Mouse (Mus musculus) stomach, postnatal 0 days (tissue): ENCODE measurements around the gene Rgma. TPM values are rescaled to one million over a fixed set of nuclear protein-coding genes. Genes with fewer than 3 reads are reported as not detected.
A peak's percentile ranks its signal among the peaks of the same experiment; 100 is the strongest.

Source experiments
- ATAC-seq: fragments of 200-750 bp; cut with Nextera tagmentation; 2 replicates; pipeline ENCODE4 v1.8.0; 2017; ENCODE audit not compliant: low FRiP score, low TSS enrichment
- DNase-seq: peaks from one replicate; pipeline ENCODE4 v3.0.0-alpha.2; 2016; ENCODE audit warnings: low spot score
- H3K27ac ChIP-seq: fragments of 300-500 bp; sonication (generic); replicated peaks from 2 replicates; pipeline ENCODE4 v1.5.1; 2014; ENCODE audit warnings: mild to moderate bottlenecking, control low read depth
- H3K27me3 ChIP-seq: fragments of 300-500 bp; sonication (generic); 2 replicates; pipeline ENCODE4 v1.6.1; 2014; ENCODE audit warnings: low read length; ENCODE audit not compliant: control insufficient read depth, insufficient read depth
- H3K36me3 ChIP-seq: fragments of 300-500 bp; sonication (generic); 2 replicates; pipeline ENCODE4 v1.6.1; 2014; ENCODE audit warnings: low read length, mixed read lengths; ENCODE audit not compliant: control insufficient read depth, insufficient read depth
- H3K4me1 ChIP-seq: fragments of 300-500 bp; sonication (generic); replicated peaks from 2 replicates; pipeline ENCODE4 v1.6.1; 2014; ENCODE audit warnings: antibody characterized with exemption; ENCODE audit not compliant: control insufficient read depth, insufficient read depth
- H3K4me2 ChIP-seq: fragments of 300-500 bp; sonication (generic); replicated peaks from 2 replicates; pipeline ENCODE4 v1.6.1; 2014; ENCODE audit warnings: low read depth, mild to moderate bottlenecking, control low read depth, moderate library complexity
- H3K4me3 ChIP-seq: fragments of 300-500 bp; sonication (generic); 2 replicates; pipeline ENCODE4 v1.5.1; 2014; ENCODE audit warnings: low read depth, low read length, control low read depth
- H3K9ac ChIP-seq: fragments of 300-500 bp; sonication (generic); 2 replicates; pipeline ENCODE4 v1.6.1; 2014; ENCODE audit warnings: mild to moderate bottlenecking, low read length, control low read depth, mixed read lengths
- H3K9me3 ChIP-seq: fragments of 300-500 bp; sonication (generic); 2 replicates; pipeline ENCODE4 v1.6.1; 2016; ENCODE audit warnings: low read length; ENCODE audit not compliant: control insufficient read depth
- CTCF ChIP-seq: IDR thresholded peaks from 2 replicates; pipeline ENCODE4 v1.5.1; 2016; ENCODE audit warnings: antibody characterized with exemption, low read depth, mild to moderate bottlenecking, moderate library complexity
- EP300 ChIP-seq: optimal IDR thresholded peaks from 2 replicates; pipeline ENCODE3; 2016; ENCODE audit warnings: antibody characterized with exemption
- WGBS: fragments of 180-500 bp; shearing (Covaris S2); extraction: QIAGEN DNeasy Blood & Tissue Kit; methylation state at CpG from one replicate; pipeline ENCODE4 v1.1.7; 2014; 5-methylcytosine and 5-hydroxymethylcytosine counted together
- polyA plus RNA-seq: library from polyadenylated mRNA; unstranded; fragments of >200 nt; fragmentation: Nextera tagmentation; extraction: Ambion mirVana; gene quantifications from 2 replicates; pipeline ENCODE4 v1.2.1, GENCODE M21; 2015

Rgma gene
- polyA plus RNA-seq, 1 experiment from 2014 or later = 4.5 TPM

DNA sequence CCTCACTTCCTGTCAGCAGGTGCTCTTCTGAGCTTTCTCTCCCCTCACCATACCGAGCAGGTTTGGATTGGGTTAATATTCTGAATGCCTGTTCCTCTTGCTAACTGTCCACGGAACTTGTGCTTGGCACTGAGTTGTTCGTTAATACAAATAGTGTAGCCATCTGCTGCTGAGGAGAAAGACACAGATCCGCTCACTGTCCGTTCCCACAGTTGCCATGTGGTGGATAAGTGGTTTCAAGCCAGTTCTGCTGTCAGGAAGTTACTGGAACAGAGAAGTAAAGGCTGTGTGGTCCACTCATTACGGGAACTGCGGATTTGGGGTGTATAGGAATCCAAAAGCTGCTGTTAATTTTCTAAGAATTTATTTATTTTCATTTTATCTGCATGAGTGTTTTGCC is 7.5 kb downstream of the Rgma start:
- 50% methylated on average over 7 of the region's 7 CpGs for WGBS
- DNase-seq = no peak
- no peak overlapping the region for H3K4me2 ChIP-seq
- ATAC-seq = no peak
- no peaks in the 10 kb centered on the region for H3K36me3 ChIP-seq
- H3K4me1 ChIP-seq = no peaks in the 10 kb centered on the region
- H3K4me3 ChIP-seq = no peak overlapping the region
- H3K27me3 ChIP-seq = no peaks in the 10 kb centered on the region
- no peak overlapping the region for H3K9ac ChIP-seq
- no peak for TF ChIP-seq EP300
- no peak for TF ChIP-seq CTCF
- H3K27ac ChIP-seq = no peak overlapping the region
- H3K9me3 ChIP-seq = no peaks in the 10 kb centered on the region

DNA sequence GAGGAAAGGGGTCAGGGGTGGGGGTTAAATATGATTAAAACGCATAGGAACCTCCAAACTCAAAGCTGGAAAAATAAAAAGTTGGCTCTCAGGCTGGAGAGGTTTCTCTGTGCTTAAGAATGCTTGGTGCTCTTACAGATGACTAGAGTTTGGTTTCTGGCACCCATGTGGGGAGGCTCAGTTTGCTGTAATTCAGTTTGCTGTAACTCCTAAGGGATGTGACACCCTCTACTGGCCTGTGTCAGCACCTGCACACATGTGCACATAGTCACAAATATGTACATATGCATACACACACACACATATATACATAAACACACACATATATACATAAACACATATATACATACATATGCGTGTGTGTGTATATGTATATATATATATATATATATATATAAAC is 13.6 kb downstream of the Rgma start:
- H3K4me1 ChIP-seq = peaks cover 4% of the 10 kb centered on the region; the same call in 1 of the 2 replicates
- no peaks in the 10 kb centered on the region for H3K9me3 ChIP-seq
- DNase-seq = no peak
- peaks cover 4% of the 10 kb centered on the region for H3K36me3 ChIP-seq
- H3K27me3 ChIP-seq = no peaks in the 10 kb centered on the region
- H3K27ac ChIP-seq = no peak overlapping the region
- WGBS = 74% methylated on average over 2 of the region's 2 CpGs
- no peak for TF ChIP-seq EP300
- peak; percentile 43 for TF ChIP-seq CTCF
- ATAC-seq = no peak
- no peak overlapping the region for H3K9ac ChIP-seq
- no peak overlapping the region for H3K4me2 ChIP-seq
- no peak overlapping the region for H3K4me3 ChIP-seq

DNA sequence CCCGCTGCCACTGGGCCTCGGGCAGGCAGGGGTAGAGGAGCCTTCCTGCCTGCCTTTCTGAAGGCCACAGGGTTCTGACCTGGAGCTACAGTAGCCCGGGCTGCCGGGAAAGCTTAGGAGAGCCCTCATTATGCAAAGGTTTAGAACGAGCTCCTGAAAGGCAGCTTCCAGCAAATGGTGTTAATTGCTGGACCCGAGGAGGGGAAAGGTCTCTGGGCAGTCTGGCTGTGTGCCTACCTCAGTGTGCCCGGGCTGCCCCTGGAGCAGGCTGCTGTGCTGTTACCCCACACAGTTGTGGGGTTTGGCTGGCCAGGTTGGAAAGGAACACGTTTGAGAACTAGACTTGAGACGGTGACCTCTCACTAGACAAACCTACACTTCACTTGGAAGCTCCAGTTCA is 14.1 kb downstream of the Rgma start:
- 28% methylated on average over 9 of the region's 9 CpGs for WGBS
- H3K27me3 ChIP-seq = no peaks in the 10 kb centered on the region
- H3K27ac ChIP-seq = peak overlapping the region; percentile 93; the same call in 1 of the 2 replicates
- H3K4me2 ChIP-seq = peak overlapping the region; percentile 91; the same call in 1 of the 2 replicates
- no peak for ATAC-seq
- no peak overlapping the region for H3K9ac ChIP-seq
- H3K4me1 ChIP-seq = peaks cover 6% of the 10 kb centered on the region; the same call in 1 of the 2 replicates
- H3K4me3 ChIP-seq = no peak overlapping the region
- peaks cover 4% of the 10 kb centered on the region for H3K36me3 ChIP-seq
- DNase-seq = no peak
- H3K9me3 ChIP-seq = no peaks in the 10 kb centered on the region
- TF ChIP-seq CTCF (no peak), EP300 (no peak)

DNA sequence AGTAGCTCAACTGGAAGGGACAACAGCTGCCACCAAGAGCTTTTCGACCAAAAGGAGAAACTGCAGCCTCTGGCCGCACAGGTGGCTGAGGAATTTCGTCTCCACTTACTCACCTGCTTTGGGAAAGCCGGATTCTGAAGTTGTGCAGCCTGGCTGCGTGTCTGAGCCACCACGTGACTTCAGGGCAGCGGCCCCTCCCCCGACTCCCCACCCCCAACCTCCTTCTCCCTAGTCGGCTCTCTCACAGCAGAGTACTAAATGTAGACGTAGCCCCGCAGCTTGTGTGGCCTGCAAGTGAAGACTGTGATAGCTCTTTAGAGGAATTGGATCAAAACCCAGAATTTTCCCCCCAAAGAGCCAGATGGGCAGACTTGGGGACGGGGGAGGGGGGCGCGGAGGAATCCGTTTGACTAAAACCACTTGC is 14.6 kb downstream of the Rgma start:
- peaks cover 6% of the 10 kb centered on the region; the same call in 1 of the 2 replicates for H3K4me1 ChIP-seq
- peaks cover 4% of the 10 kb centered on the region for H3K36me3 ChIP-seq
- no peak overlapping the region for H3K9ac ChIP-seq
- ATAC-seq (no peak), DNase-seq (peak; percentile 63)
- no peaks in the 10 kb centered on the region for H3K27me3 ChIP-seq
- WGBS = 7% methylated on average over 15 of the region's 15 CpGs
- TF ChIP-seq EP300 (no peak), CTCF (no peak)
- peak overlapping the region; percentile 93; the same call in 1 of the 2 replicates for H3K27ac ChIP-seq
- peak overlapping the region; percentile 91; the same call in 1 of the 2 replicates for H3K4me2 ChIP-seq
- H3K4me3 ChIP-seq = peak overlapping the region; percentile 76; the same call in 1 of the 2 replicates
- no peaks in the 10 kb centered on the region for H3K9me3 ChIP-seq

DNA sequence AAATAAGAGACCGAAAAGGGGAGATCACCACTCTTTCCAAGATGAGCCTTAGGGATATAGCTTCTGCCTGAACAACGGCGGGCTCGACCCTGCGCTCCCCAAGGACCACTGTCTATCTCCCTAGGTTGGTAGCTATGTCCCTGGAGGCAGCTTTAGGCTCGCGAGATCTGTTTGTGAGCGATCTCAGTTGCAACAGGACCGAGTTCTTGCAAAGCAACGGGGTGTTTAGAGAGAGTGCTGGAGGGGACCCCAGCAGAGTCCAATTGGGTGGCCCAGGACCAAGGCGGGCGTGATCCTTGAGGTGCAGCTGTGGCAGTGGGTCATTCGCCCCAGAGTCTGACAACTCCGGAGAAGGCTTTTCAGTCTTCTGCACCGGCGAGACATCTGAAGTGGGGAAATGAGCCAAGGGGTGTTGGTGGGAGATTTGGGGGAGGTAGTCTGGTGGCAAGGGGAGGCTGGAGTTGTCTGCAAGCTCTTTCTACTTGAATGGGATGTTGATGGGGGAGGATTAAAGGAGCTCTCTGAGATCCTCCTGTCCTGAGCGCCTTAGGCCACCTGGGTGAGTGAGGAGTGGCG is 15.2 kb downstream of the Rgma start:
- TF ChIP-seq EP300 = no peak
- no peak for TF ChIP-seq CTCF
- Histone ChIP-seq H3K4me3 (peak overlapping the region; percentile 76), H3K4me2 (peak overlapping the region; percentile 91), H3K27ac (peak overlapping the region; percentile 93), H3K27me3 (no peaks in the 10 kb centered on the region), H3K9me3 (no peaks in the 10 kb centered on the region), H3K4me1 (peaks cover 6% of the 10 kb centered on the region; the same call in 1 of the 2 replicates), H3K36me3 (peaks cover 4% of the 10 kb centered on the region), H3K9ac (peak overlapping the region; percentile 43)
- no peak for DNase-seq
- ATAC-seq = peak; percentile 33
- 12% methylated on average over 18 of the region's 18 CpGs for WGBS

DNA sequence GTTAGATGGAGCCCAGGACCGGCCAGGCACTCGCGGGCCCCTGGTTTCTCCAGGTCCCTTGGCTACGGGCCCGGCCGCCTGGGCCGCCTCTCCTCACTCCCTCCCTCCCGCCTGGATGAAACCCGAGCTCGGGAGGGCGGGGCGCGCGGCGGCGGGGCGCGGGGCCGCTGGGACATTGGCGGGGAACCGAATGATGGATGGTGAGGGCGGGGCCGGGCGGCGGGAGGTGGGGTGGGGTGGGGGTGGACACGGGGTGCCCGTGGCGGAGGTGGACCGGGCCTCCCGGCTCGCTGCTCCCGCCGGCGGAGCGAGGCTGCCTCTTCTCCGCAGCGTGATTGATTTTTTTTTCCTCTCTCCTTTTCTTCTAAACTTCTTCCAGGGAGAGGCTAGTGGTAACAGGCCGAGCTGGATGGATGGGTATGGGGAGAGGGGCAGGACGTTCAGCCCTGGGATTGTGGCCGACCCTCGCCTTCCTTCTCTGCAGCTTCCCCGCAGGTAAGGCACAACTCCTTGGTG is 15.8 kb downstream of the Rgma start:
- under 1% methylated on average over 30 of the region's 42 CpGs for WGBS
- peak overlapping the region; percentile 76 for H3K4me3 ChIP-seq
- DNase-seq = peak; percentile 93

More for the DNA sequence above, 15.8 kb downstream of the Rgma start:
- Histone ChIP-seq H3K36me3 (peaks cover 4% of the 10 kb centered on the region), H3K27me3 (no peaks in the 10 kb centered on the region), H3K9me3 (no peaks in the 10 kb centered on the region), H3K9ac (peak overlapping the region; percentile 85), H3K4me1 (peaks cover 6% of the 10 kb centered on the region; the same call in 1 of the 2 replicates), H3K4me2 (peak overlapping the region; percentile 91), H3K27ac (peak overlapping the region; percentile 93)
- TF ChIP-seq CTCF (no peak), EP300 (no peak)
- peak; percentile 91 for ATAC-seq
